Mouse (Mus musculus) left cerebral cortex, adult 9 months (tissue): Measurements from ENCODE around the gene Gcgr.
"Not testable (repeated sequence)": the region's sequence is repeated elsewhere in the genome, so short reads cannot be mapped to it uniquely, and the experiment has no call there.

Experiments used
- DNase-seq, 2 experiments: peaks; one replicate each; pipeline ENCODE4 v3.0.0; 2022; ENCODE audit warnings: low spot score in 2 of 2

Gcgr gene

GRCm38 (mm10) chr11:120571754-120572416, 41.4 kb downstream of the Gcgr start:
- DNase-seq, result no peak

- no peak for DNase-seq
Measured at GRCm38 (mm10) chr11:120572417-120572751, 41.9 kb downstream of the Gcgr start.

- DNase-seq, result peak; percentile 100
Measured at GRCm38 (mm10) chr11:120572752-120573584, 42.5 kb downstream of the Gcgr start, which contains the start of gene P4hb. TSS of gene P4hb (minus strand) at chr11:120573253.

DNA sequence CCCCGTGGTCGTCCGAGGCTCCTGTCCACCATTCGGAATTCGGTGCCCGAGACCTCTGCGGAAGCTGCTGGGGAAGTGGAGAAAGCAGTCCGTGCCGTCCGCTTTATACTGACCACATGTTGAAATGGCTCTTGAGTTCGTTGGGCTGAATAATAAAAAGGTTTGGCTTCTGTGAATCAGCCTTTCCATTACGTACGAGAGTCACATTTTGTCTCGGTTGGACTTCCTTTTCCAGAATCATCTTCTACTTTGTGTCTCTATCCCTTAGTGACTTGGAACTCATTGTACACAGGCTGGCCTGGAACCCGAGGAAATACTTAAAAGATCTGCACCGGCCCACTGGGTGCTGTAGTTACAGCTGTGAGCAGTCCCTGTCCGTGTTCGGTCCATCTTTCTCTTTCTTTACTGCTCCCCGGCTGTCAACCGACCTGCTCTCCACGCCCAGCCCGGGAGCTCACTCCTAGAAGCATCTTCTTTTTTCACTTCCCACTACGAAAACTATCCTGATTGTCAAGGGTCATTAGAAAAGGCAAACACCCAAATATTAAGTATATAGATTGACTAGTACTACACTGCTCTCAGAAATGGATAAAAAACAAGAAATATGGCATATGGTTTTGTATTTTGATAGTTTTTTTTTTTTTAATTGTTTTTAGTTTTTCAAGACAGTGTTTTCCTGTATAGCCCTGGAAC, 43.2 kb downstream of the Gcgr start:
- no peak for DNase-seq

DNA sequence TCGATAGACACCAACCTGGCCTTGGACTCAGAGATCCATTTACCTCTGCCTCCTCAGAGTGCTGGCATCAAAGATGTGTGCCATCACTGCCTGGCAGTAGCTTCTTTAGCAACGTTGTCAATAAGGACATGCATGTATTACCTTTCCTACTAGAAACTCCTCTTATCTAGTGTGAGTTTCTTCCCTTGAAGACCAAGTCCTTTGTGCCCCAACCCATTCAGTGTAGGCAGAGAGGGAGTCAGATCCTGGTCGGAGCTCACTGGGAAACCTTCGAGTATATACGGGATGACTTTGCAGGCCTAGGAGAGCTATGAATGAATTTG, 43.7 kb downstream of the Gcgr start:
- no peak for DNase-seq

GRCm38 (mm10) chr11:120575046-120575445, 44.5 kb downstream of the Gcgr start:
- DNase-seq, result no peak

DNA sequence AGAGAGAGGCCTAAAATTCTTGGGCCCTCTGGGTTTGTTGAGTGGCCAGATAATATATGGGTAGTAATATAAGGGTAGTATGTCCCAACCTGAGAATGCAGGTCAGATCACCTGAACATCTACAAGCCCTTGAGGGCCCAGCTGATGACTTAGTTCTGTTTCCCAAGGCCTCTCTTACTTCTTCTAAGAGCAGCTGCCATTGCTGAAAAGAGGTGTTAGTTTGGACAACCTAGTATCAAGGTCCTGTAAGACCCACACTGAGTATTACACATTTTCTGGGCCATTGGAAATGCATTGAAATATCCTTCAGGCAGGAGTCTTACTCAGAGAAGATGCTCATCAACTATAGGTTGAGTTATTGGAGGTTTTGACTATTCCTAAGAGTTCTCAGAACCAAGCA, 45.4 kb downstream of the Gcgr start:
- DNase-seq, result no peak

- no peak for DNase-seq
Measured at GRCm38 (mm10) chr11:120576365-120576981, 46.0 kb downstream of the Gcgr start.

GRCm38 (mm10) chr11:120577211-120578023, 46.9 kb downstream of the Gcgr start:
- DNase-seq, result no peak

DNA sequence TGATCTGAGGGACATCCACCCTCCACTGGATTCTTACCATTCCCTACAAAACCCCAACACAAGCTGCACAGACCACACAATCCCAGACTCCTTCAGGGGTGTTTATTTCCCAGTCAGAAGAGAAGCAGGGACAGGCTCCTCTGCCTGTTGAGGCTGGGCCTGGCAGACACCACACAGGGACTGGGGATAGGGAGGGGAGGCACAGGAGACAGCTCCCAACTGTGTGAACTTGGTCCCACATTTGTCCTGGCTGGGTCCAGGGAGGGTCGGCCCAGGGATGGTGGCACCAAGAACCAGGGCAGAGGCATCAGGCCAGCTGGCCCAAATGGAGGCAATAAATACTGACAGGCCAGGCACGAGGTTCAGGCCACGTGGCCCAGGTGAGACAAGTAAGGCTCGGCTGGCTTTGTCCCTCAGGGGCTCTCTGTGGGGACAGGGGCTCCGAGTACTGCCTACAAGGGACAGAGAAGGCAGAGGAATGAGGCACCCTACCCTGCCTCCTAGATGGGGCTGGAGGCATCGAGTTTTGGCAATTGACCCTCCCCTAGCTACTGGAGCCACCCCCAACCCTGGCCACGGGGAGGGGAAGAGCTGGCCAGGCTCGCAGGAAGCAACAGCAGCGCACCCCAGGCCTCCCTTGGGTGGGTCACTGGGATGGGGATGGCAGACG, 47.7 kb downstream of the Gcgr start:
- no peak for DNase-seq

GRCm38 (mm10) chr11:120578694-120579243, 48.3 kb downstream of the Gcgr start:
- DNase-seq, result no peak

DNA sequence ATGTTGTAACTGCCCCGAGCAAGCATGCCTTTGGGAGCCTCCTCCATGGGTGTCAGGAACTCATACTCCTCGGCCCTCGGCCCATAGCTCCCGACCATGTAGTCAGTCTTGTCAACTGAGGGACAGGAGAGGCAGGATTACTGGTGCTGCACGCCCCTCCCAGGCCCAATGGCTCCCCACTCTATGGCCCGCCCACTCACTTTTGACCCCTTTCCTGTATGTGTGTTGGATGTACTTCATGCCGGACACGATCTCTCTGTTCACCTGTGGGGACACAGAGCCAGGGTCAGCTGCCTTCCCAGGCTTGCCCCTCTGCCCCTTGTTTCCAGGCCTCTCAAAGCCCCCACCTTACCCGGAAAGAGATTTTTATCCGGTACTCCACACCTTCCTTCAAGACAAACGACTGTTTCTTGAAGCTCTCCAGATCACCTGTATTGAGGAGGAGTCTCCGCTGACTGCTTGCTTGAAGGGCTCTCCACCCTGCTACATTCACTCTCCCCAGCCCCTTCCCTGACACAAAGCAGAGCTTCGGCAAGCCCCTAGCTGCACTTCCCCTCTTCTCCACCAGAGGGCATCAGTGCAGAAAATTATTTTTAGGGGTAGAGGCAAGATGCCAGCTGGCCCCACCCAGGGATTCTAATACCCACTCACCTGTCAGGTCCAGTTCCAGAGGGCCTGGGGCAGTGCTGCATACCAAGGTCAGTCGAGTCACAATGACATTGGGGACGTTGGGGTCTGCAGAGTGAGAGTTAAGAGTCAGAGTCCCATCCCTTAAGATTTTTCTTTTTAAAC, 49.0 kb downstream of the Gcgr start:
- DNase-seq, result peak in 1 of 2 experiments; percentile 76

- DNase-seq, result no peak
Measured at GRCm38 (mm10) chr11:120580190-120580589, 49.7 kb downstream of the Gcgr start.

GRCm38 (mm10) chr11:120580871-120581331, 50.4 kb downstream of the Gcgr start:
- DNase-seq, result peak in 1 of 2 experiments; percentile 39

- DNase-seq, result peak; percentile 73 to 86
Measured at GRCm38 (mm10) chr11:120581490-120582267, 51.2 kb downstream of the Gcgr start, which contains the start of gene Arhgdia. TSS of gene Arhgdia (minus strand) at chr11:120581624.

GRCm38 (mm10) chr11:120582268-120582981, 51.9 kb downstream of the Gcgr start:
- DNase-seq, result peak in 1 of 2 experiments; percentile 31

- not testable (repeated sequence) for DNase-seq
Measured at GRCm38 (mm10) chr11:120582982-120583293, 52.4 kb downstream of the Gcgr start.

DNA sequence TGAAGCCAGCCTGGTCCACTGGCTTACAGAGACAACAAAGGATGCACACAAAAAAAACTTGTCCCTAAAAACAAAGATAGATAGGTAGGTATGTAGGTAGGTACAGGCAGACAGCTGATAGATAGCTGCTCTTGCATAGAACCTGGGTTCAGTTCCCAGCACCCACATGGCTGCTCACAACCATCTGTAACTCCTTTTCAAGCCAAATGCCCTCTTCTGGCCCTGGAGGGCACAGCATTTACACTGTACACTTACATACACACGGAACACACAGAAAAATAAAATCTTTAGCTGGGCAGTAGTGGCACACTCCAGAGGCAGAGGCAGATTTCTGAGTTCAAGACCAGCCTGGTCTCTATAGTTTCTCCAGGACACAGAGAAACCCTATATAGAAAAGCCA, 53.4 kb downstream of the Gcgr start:
- no peak for DNase-seq
